Mouse (Mus musculus) small intestine, adult 2 months (tissue): ENCODE data around the gene Cers5. TPM values are rescaled to one million over a fixed set of nuclear protein-coding genes. Genes with fewer than 3 reads are reported as not detected.

ENCODE experiments used
- H3K27ac ChIP-seq: fragments of 200-500 bp; 2 replicates; pipeline ENCODE4 v1.5.1; 2012; ENCODE audit warnings: low read depth, low read length, control low read depth, inconsistent platforms; ENCODE audit not compliant: insufficient read depth
- H3K27me3 ChIP-seq: fragments of 200-500 bp; 2 replicates; pipeline ENCODE4 v1.6.1; 2012; ENCODE audit warnings: mild to moderate bottlenecking, moderate library complexity, low read length, inconsistent platforms; ENCODE audit not compliant: control insufficient read depth, insufficient read depth
- H3K36me3 ChIP-seq: fragments of 200-500 bp; 2 replicates; pipeline ENCODE4 v1.6.1; 2012; ENCODE audit warnings: mild to moderate bottlenecking, low read length, control low read depth, inconsistent platforms; ENCODE audit not compliant: control insufficient read depth, insufficient read depth
- H3K4me1 ChIP-seq: fragments of 200-500 bp; 2 replicates; pipeline ENCODE4 v1.6.1; 2012; ENCODE audit warnings: low read length, inconsistent platforms, mixed read lengths; ENCODE audit not compliant: control insufficient read depth, insufficient read depth, insufficient read length
- H3K4me3 ChIP-seq: fragments of 200-500 bp; 2 replicates; pipeline ENCODE4 v1.5.1; 2012; ENCODE audit warnings: low read depth, mild to moderate bottlenecking, control low read depth, inconsistent platforms, low read length, moderate library complexity
- CTCF ChIP-seq: fragments of 200-500 bp; IDR thresholded peaks from 2 replicates; pipeline ENCODE4 v1.5.1; 2012; ENCODE audit warnings: low read depth, mild to moderate bottlenecking, control low read depth, inconsistent platforms, low read length, moderate library complexity, mixed read lengths; ENCODE audit not compliant: insufficient replicate concordance, insufficient read length; ENCODE audit errors: extremely low read depth
- POLR2A ChIP-seq: fragments of 200-500 bp; IDR thresholded peaks from 2 replicates; pipeline ENCODE4 v1.6.1; 2012; ENCODE audit warnings: low read depth, mild to moderate bottlenecking, control low read depth, inconsistent platforms, low read length, moderate library complexity
- WGBS: fragments of 180-500 bp; shearing (Covaris S2); methylation state at CpG from one replicate; pipeline ENCODE4 v1.1.7; 2018; 5-methylcytosine and 5-hydroxymethylcytosine counted together
- polyA plus RNA-seq: library from polyadenylated mRNA; depleted of rRNA; stranded (reverse); fragments of >200 nt; gene quantifications from 2 replicates; pipeline ENCODE4 v1.2.3, GENCODE M21; 2012

Cers5 gene
- polyA plus RNA-seq, 1 experiment, result 8.2 TPM

- H3K27me3 ChIP-seq, result no peaks in the 10 kb centered on the region
- no peak for TF ChIP-seq POLR2A
- TF ChIP-seq CTCF, result no peak
- no peak overlapping the region for H3K4me3 ChIP-seq
- H3K27ac ChIP-seq, result no peak overlapping the region
- peaks cover 18% of the 10 kb centered on the region for H3K4me1 ChIP-seq
- 94% methylated on average over 3 of the region's 3 CpGs for WGBS
- peaks cover 48% of the 10 kb centered on the region for H3K36me3 ChIP-seq
Measured at GRCm38 (mm10) chr15:99713569-99713968, 59.1 kb downstream of the Cers5 start.

- H3K27ac ChIP-seq, result no peak overlapping the region
- 65% methylated on average over 13 of the region's 13 CpGs for WGBS
- no peak overlapping the region for H3K4me3 ChIP-seq
- H3K36me3 ChIP-seq, result peaks cover 50% of the 10 kb centered on the region
- peaks cover 18% of the 10 kb centered on the region for H3K4me1 ChIP-seq
- TF ChIP-seq POLR2A (no peak), CTCF (no peak)
- H3K27me3 ChIP-seq, result no peaks in the 10 kb centered on the region
Measured at GRCm38 (mm10) chr15:99712666-99713559, 59.8 kb downstream of the Cers5 start.

DNA sequence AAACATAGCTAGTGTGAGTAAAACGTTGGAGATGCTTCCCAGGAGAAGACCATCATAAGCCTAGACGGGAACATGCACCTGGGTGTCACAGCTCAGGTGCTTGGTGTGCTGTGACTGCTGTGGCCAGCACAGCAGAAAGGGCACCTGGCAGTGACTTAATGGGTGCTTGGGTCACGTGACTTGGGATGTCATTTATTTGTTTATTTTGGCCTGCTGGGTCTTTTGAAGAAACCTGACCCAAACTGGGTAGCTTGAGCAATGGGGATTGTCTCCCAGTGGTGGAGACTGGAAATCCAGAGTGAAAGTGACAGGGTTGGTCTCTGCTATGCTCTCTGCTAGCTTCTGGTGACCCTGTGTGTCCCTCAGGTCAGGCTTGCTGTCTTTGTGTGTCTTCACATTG is 61.2 kb downstream of the Cers5 start:
- H3K27ac ChIP-seq, result no peak overlapping the region
- H3K4me1 ChIP-seq, result peaks cover 14% of the 10 kb centered on the region
- H3K27me3 ChIP-seq, result no peaks in the 10 kb centered on the region
- peaks cover 60% of the 10 kb centered on the region for H3K36me3 ChIP-seq
- TF ChIP-seq POLR2A (no peak), CTCF (no peak)
- H3K4me3 ChIP-seq, result no peak overlapping the region
- 54% methylated on average over 3 of the region's 3 CpGs for WGBS

GRCm38 (mm10) chr15:99710221-99711190 is 62.2 kb downstream of the Cers5 start:
- Histone ChIP-seq H3K4me1 (peaks cover 4% of the 10 kb centered on the region), H3K27me3 (no peaks in the 10 kb centered on the region), H3K27ac (no peak overlapping the region), H3K36me3 (peaks cover 68% of the 10 kb centered on the region), H3K4me3 (no peak overlapping the region)
- WGBS, result 89% methylated on average over 10 of the region's 10 CpGs
- TF ChIP-seq CTCF (no peak), POLR2A (no peak)

GRCm38 (mm10) chr15:99708176-99708575 is 64.5 kb downstream of the Cers5 start:
- Histone ChIP-seq H3K4me1 (peaks cover 9% of the 10 kb centered on the region), H3K27ac (no peak overlapping the region), H3K36me3 (peaks cover 63% of the 10 kb centered on the region), H3K27me3 (no peaks in the 10 kb centered on the region), H3K4me3 (no peak overlapping the region)
- 97% methylated on average over 13 of the region's 13 CpGs for WGBS
- TF ChIP-seq POLR2A (no peak), CTCF (no peak)

DNA sequence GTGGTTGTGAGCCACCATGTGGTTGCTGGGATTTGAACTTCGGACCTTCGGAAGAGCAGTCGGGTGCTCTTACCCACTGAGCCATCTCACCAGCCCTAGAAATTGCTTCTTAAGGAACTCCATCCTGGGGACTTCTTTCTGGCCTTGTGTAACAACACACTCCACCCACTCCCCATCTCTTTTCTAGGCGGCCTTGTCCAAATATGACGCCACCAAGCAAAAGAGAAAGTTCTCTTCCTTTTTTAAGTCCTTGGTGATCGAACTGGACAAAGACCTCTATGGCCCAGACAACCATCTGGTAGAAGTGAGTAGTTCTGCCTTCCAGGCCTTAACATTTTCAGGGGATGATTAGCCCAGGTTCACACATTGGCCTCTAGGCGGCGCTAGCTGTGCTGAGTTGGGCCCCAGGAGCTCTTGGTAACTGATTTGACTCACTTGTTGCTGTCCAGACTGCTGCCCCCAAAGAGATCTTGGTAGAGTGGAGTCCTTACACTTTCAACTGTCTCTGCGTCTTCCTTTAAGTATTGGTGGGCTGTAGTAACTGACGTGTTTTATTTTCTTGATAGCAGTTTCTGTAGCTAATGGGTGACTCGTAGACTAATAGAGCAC is 67.1 kb downstream of the Cers5 start, which contains the start of gene Gm17349:
Gene Gm17349, minus strand, starts transcription at position 51 of the 609 bp plus-strand sequence.
- Histone ChIP-seq H3K27ac (peak within 1 kb of the TSS; percentile 62; the same call in 1 of the 2 replicates), H3K4me3 (peak within 1 kb of the TSS; percentile 42), H3K27me3 (no peaks in the 10 kb centered on the region), H3K4me1 (peaks cover 21% of the 10 kb centered on the region), H3K36me3 (peaks cover 39% of the 10 kb centered on the region)
- TF ChIP-seq CTCF (peak; percentile 78; the same call in 1 of the 2 replicates), POLR2A (no peak)
- WGBS, result 67% methylated on average over 11 of the region's 11 CpGs
